Mouse (Mus musculus) cerebellum, adult 11 months (tissue): ENCODE data around the gene Ncdn.

Experiments used
- DNase-seq: peaks from one replicate; pipeline ENCODE4 v3.0.0; 2022

Gene Ncdn

GRCm38 (mm10) chr4:126752024-126752607, 1.1 kb downstream of the Ncdn start:
- DNase-seq: peak; percentile 65

GRCm38 (mm10) chr4:126751556-126752023, 1.6 kb downstream of the Ncdn start:
- no peak for DNase-seq

- DNase-seq: peak; percentile 28
Measured at GRCm38 (mm10) chr4:126750863-126751555, 2.2 kb downstream of the Ncdn start.

- DNase-seq: peak; percentile 79
Measured at GRCm38 (mm10) chr4:126750046-126750683, 3.1 kb downstream of the Ncdn start.

- DNase-seq: no peak
Measured at GRCm38 (mm10) chr4:126749553-126749952, 3.7 kb downstream of the Ncdn start.

GRCm38 (mm10) chr4:126748381-126748780, 4.9 kb downstream of the Ncdn start:
- peak; percentile 47 for DNase-seq

GRCm38 (mm10) chr4:126746194-126746840, 6.9 kb downstream of the Ncdn start:
- no peak for DNase-seq

GRCm38 (mm10) chr4:126745506-126746193, 7.6 kb downstream of the Ncdn start:
- peak; percentile 52 for DNase-seq

GRCm38 (mm10) chr4:126744831-126745230, 8.4 kb downstream of the Ncdn start:
- peak; percentile 59 for DNase-seq

GRCm38 (mm10) chr4:126743713-126744112, 9.5 kb downstream of the Ncdn start:
- DNase-seq: no peak

GRCm38 (mm10) chr4:126742976-126743375, 10.3 kb downstream of the Ncdn start:
- DNase-seq: no peak

- peak; percentile 75 for DNase-seq
Measured at GRCm38 (mm10) chr4:126741448-126741847, 11.8 kb downstream of the Ncdn start.

GRCm38 (mm10) chr4:126739966-126740676, 13.1 kb downstream of the Ncdn start:
- no peak for DNase-seq

- DNase-seq: no peak
Measured at GRCm38 (mm10) chr4:126736001-126736414, 17.2 kb downstream of the Ncdn start, which contains the start of gene Tfap2e. Tfap2e (minus strand) TSS chr4:126736240.

GRCm38 (mm10) chr4:126735382-126736000, 17.7 kb downstream of the Ncdn start:
- DNase-seq: no peak

GRCm38 (mm10) chr4:126734700-126735381, 18.4 kb downstream of the Ncdn start:
- no peak for DNase-seq

GRCm38 (mm10) chr4:126734001-126734603, 19.1 kb downstream of the Ncdn start:
- no peak for DNase-seq

- no peak for DNase-seq
Measured at GRCm38 (mm10) chr4:126732531-126733380, 20.5 kb downstream of the Ncdn start.

- no peak for DNase-seq
Measured at GRCm38 (mm10) chr4:126732111-126732510, 21.1 kb downstream of the Ncdn start.

- no peak for DNase-seq
Measured at GRCm38 (mm10) chr4:126707439-126707826, 45.8 kb downstream of the Ncdn start.
